Mouse (Mus musculus): ENCODE data around the gene Hsd11b2. TPM values are rescaled to one million over a fixed set of nuclear protein-coding genes. Genes with fewer than 3 reads are reported as not detected.
A peak's percentile ranks its signal among the peaks of the same experiment; 100 is the strongest.

Gene Hsd11b2
- polyA plus RNA-seq, 1 experiment: 0.54 TPM

- H3K4me3 ChIP-seq (ENCODE audit: low read depth, low read length): peak overlapping the region; percentile 42
- no peaks in the 10 kb centered on the region for H3K9me3 ChIP-seq (replicated peaks; ENCODE audit: control insufficient read depth, insufficient read depth, low read length, poor library complexity, severe bottlenecking)
- H3K27me3 ChIP-seq (ENCODE audit: control insufficient read depth, insufficient read depth, low read length, poor library complexity, severe bottlenecking): no peaks in the 10 kb centered on the region
- H3K4me1 ChIP-seq (ENCODE audit: control insufficient read depth, insufficient read depth, low read length): peaks cover 1% of the 10 kb centered on the region
- no peaks in the 10 kb centered on the region for H3K36me3 ChIP-seq (ENCODE audit: control insufficient read depth, insufficient read depth, low read length, poor library complexity, severe bottlenecking)
- peak overlapping the region; percentile 11 for H3K9ac ChIP-seq (ENCODE audit: low read depth, poor library complexity, severe bottlenecking)
- no peak for TF ChIP-seq CTCF (IDR thresholded peaks at IDR 0.05; ENCODE audit: low read depth, low read length)
- no peak for TF ChIP-seq POLR2A (IDR thresholded peaks at IDR 0.05; ENCODE audit: insufficient read depth, low read length)
- TF ChIP-seq EP300 (IDR thresholded peaks at IDR 0.05; ENCODE audit: insufficient read depth, low read depth, low read length): no peak
- H3K27ac ChIP-seq (ENCODE audit: insufficient read depth, low read length): no peak overlapping the region
Observed at GRCm38 (mm10) chr8:105499787-105500186, 18.8 kb upstream of the Hsd11b2 start.

- Histone ChIP-seq H3K4me3 (ENCODE audit: low read depth, low read length) (no peak overlapping the region), H3K27me3 (ENCODE audit: control insufficient read depth, insufficient read depth, low read length, poor library complexity, severe bottlenecking) (no peaks in the 10 kb centered on the region), H3K9me3 (replicated peaks; ENCODE audit: control insufficient read depth, insufficient read depth, low read length, poor library complexity, severe bottlenecking) (no peaks in the 10 kb centered on the region), H3K4me1 (ENCODE audit: control insufficient read depth, insufficient read depth, low read length) (peaks cover 2% of the 10 kb centered on the region), H3K27ac (ENCODE audit: insufficient read depth, low read length) (no peak overlapping the region), H3K9ac (ENCODE audit: low read depth, poor library complexity, severe bottlenecking) (no peak overlapping the region), H3K36me3 (ENCODE audit: control insufficient read depth, insufficient read depth, low read length, poor library complexity, severe bottlenecking) (no peaks in the 10 kb centered on the region)
- no peak for TF ChIP-seq POLR2A (IDR thresholded peaks at IDR 0.05; ENCODE audit: insufficient read depth, low read length)
- no peak for TF ChIP-seq EP300 (IDR thresholded peaks at IDR 0.05; ENCODE audit: insufficient read depth, low read depth, low read length)
- TF ChIP-seq CTCF (IDR thresholded peaks at IDR 0.05; ENCODE audit: low read depth, low read length): no peak
Observed at GRCm38 (mm10) chr8:105504617-105505016, 13.9 kb upstream of the Hsd11b2 start.

GRCm38 (mm10) chr8:105506977-105507376 is 11.6 kb upstream of the Hsd11b2 start:
- H3K36me3 ChIP-seq (ENCODE audit: control insufficient read depth, insufficient read depth, low read length, poor library complexity, severe bottlenecking): no peaks in the 10 kb centered on the region
- no peaks in the 10 kb centered on the region for H3K9me3 ChIP-seq (replicated peaks; ENCODE audit: control insufficient read depth, insufficient read depth, low read length, poor library complexity, severe bottlenecking)
- peaks cover 2% of the 10 kb centered on the region for H3K4me1 ChIP-seq (ENCODE audit: control insufficient read depth, insufficient read depth, low read length)
- no peak overlapping the region for H3K4me3 ChIP-seq (ENCODE audit: low read depth, low read length)
- no peak for TF ChIP-seq EP300 (IDR thresholded peaks at IDR 0.05; ENCODE audit: insufficient read depth, low read depth, low read length)
- TF ChIP-seq POLR2A (IDR thresholded peaks at IDR 0.05; ENCODE audit: insufficient read depth, low read length): no peak
- no peak for TF ChIP-seq CTCF (IDR thresholded peaks at IDR 0.05; ENCODE audit: low read depth, low read length)
- no peak overlapping the region for H3K9ac ChIP-seq (ENCODE audit: low read depth, poor library complexity, severe bottlenecking)
- no peak overlapping the region for H3K27ac ChIP-seq (ENCODE audit: insufficient read depth, low read length)
- no peaks in the 10 kb centered on the region for H3K27me3 ChIP-seq (ENCODE audit: control insufficient read depth, insufficient read depth, low read length, poor library complexity, severe bottlenecking)

- Histone ChIP-seq H3K4me1 (ENCODE audit: control insufficient read depth, insufficient read depth, low read length) (peaks cover 2% of the 10 kb centered on the region), H3K9ac (ENCODE audit: low read depth, poor library complexity, severe bottlenecking) (no peak overlapping the region), H3K4me3 (ENCODE audit: low read depth, low read length) (no peak overlapping the region), H3K9me3 (replicated peaks; ENCODE audit: control insufficient read depth, insufficient read depth, low read length, poor library complexity, severe bottlenecking) (no peaks in the 10 kb centered on the region), H3K27ac (ENCODE audit: insufficient read depth, low read length) (no peak overlapping the region), H3K27me3 (ENCODE audit: control insufficient read depth, insufficient read depth, low read length, poor library complexity, severe bottlenecking) (no peaks in the 10 kb centered on the region), H3K36me3 (ENCODE audit: control insufficient read depth, insufficient read depth, low read length, poor library complexity, severe bottlenecking) (no peaks in the 10 kb centered on the region)
- no peak for TF ChIP-seq POLR2A (IDR thresholded peaks at IDR 0.05; ENCODE audit: insufficient read depth, low read length)
- TF ChIP-seq CTCF (IDR thresholded peaks at IDR 0.05; ENCODE audit: low read depth, low read length): no peak
- TF ChIP-seq EP300 (IDR thresholded peaks at IDR 0.05; ENCODE audit: insufficient read depth, low read depth, low read length): no peak
Observed at GRCm38 (mm10) chr8:105508758-105509157, 9.8 kb upstream of the Hsd11b2 start.

GRCm38 (mm10) chr8:105509997-105510735 is 8.4 kb upstream of the Hsd11b2 start:
- Histone ChIP-seq H3K27ac (ENCODE audit: insufficient read depth, low read length) (no peak overlapping the region), H3K9ac (ENCODE audit: low read depth, poor library complexity, severe bottlenecking) (no peak overlapping the region), H3K36me3 (ENCODE audit: control insufficient read depth, insufficient read depth, low read length, poor library complexity, severe bottlenecking) (no peaks in the 10 kb centered on the region), H3K4me1 (ENCODE audit: control insufficient read depth, insufficient read depth, low read length) (peaks cover 3% of the 10 kb centered on the region), H3K27me3 (ENCODE audit: control insufficient read depth, insufficient read depth, low read length, poor library complexity, severe bottlenecking) (no peaks in the 10 kb centered on the region), H3K4me3 (ENCODE audit: low read depth, low read length) (no peak overlapping the region), H3K9me3 (replicated peaks; ENCODE audit: control insufficient read depth, insufficient read depth, low read length, poor library complexity, severe bottlenecking) (no peaks in the 10 kb centered on the region)
- TF ChIP-seq EP300 (IDR thresholded peaks at IDR 0.05; ENCODE audit: insufficient read depth, low read depth, low read length) (no peak), CTCF (IDR thresholded peaks at IDR 0.05; ENCODE audit: low read depth, low read length) (no peak), POLR2A (IDR thresholded peaks at IDR 0.05; ENCODE audit: insufficient read depth, low read length) (no peak)

- H3K27me3 ChIP-seq (ENCODE audit: control insufficient read depth, insufficient read depth, low read length, poor library complexity, severe bottlenecking): no peaks in the 10 kb centered on the region
- peaks cover 2% of the 10 kb centered on the region for H3K4me1 ChIP-seq (ENCODE audit: control insufficient read depth, insufficient read depth, low read length)
- TF ChIP-seq CTCF (IDR thresholded peaks at IDR 0.05; ENCODE audit: low read depth, low read length) (no peak), EP300 (IDR thresholded peaks at IDR 0.05; ENCODE audit: insufficient read depth, low read depth, low read length) (no peak), POLR2A (IDR thresholded peaks at IDR 0.05; ENCODE audit: insufficient read depth, low read length) (no peak)
- no peak overlapping the region for H3K9ac ChIP-seq (ENCODE audit: low read depth, poor library complexity, severe bottlenecking)
- no peaks in the 10 kb centered on the region for H3K9me3 ChIP-seq (replicated peaks; ENCODE audit: control insufficient read depth, insufficient read depth, low read length, poor library complexity, severe bottlenecking)
- H3K27ac ChIP-seq (ENCODE audit: insufficient read depth, low read length): no peak overlapping the region
- no peak overlapping the region for H3K4me3 ChIP-seq (ENCODE audit: low read depth, low read length)
- no peaks in the 10 kb centered on the region for H3K36me3 ChIP-seq (ENCODE audit: control insufficient read depth, insufficient read depth, low read length, poor library complexity, severe bottlenecking)
Observed at GRCm38 (mm10) chr8:105514194-105514593, 4.4 kb upstream of the Hsd11b2 start.

All from ES-Bruce4 (cell line).